Mouse (Mus musculus) hindlimb bud, embryonic 11.5 days (tissue): Measurements from ENCODE around the gene Vmn2r61.

Experiments used
- DNase-seq: peaks from one replicate; pipeline ENCODE4 v3.0.0-alpha.2; 2012; ENCODE audit warnings: low read depth, low spot score; ENCODE audit errors: extremely low spot score

The Vmn2r61 gene

DNA sequence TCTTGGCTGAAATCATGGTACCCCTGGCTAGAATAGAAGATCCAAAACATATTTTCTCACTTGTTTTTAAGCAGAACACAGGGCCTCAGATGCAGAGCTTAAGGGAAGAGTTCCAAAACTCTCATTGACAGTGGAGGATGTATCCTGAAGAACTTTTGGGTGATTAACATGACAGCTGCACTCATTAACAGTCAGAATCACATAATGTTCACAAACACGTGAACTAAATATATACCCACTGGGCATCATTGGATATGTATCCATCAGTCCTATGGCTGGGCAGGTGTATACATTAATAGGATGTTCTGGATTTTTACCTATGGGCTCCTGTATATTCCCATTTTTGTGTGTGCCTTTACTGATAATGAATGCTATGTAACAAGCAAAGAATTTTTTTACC is at the start of gene Vmn2r61:
Gene Vmn2r61, plus strand, starts transcription at position 301 of the 400 bp plus-strand sequence.
- DNase-seq: no peak
